Mouse (Mus musculus): ENCODE data around the gene Trpc2.

- no peak for TF ChIP-seq GATA1 (IDR thresholded peaks at IDR 0.05; ENCODE audit: borderline replicate concordance, low read length)
- TF ChIP-seq CTCF (IDR thresholded peaks at IDR 0.05; ENCODE audit: low read depth, low read length), result no peak
Observed at GRCm38 (mm10) chr7:102035534-102035933, 47.4 kb upstream of the Trpc2 start.

Measured in G1E (cell line).